Mouse (Mus musculus) embryonic facial prominence, embryonic 12.5 days (tissue): ENCODE measurements around the gene Macrod2. TPM values are rescaled to one million over a fixed set of nuclear protein-coding genes. Genes with fewer than 3 reads are reported as not detected.
A peak's percentile ranks its signal among the peaks of the same experiment; 100 is the strongest.

ENCODE experiments used
- ATAC-seq: fragments of 200-750 bp; cut with Nextera tagmentation; 2 replicates; pipeline ENCODE4 v1.8.0; 2017; ENCODE audit not compliant: insufficient number of reproducible peaks, insufficient read depth, low FRiP score, low TSS enrichment
- H3K27ac ChIP-seq: fragments of 300-500 bp; sonication (generic); 2 replicates; pipeline ENCODE4 v1.5.1; 2016; ENCODE audit warnings: mild to moderate bottlenecking
- H3K27me3 ChIP-seq: fragments of 300-500 bp; sonication (generic); 2 replicates; pipeline ENCODE4 v1.6.1; 2016; ENCODE audit warnings: mild to moderate bottlenecking, moderate library complexity
- H3K36me3 ChIP-seq: fragments of 300-500 bp; sonication (generic); 2 replicates; pipeline ENCODE4 v1.6.1; 2016; ENCODE audit warnings: mild to moderate bottlenecking
- H3K4me1 ChIP-seq: fragments of 300-500 bp; sonication (generic); 2 replicates; pipeline ENCODE4 v1.6.1; 2016
- H3K4me2 ChIP-seq: fragments of 300-500 bp; sonication (generic); replicated peaks from 2 replicates; pipeline ENCODE4 v1.6.1; 2016; ENCODE audit warnings: mild to moderate bottlenecking, moderate library complexity
- H3K4me3 ChIP-seq: fragments of 300-500 bp; sonication (generic); 2 replicates; pipeline ENCODE4 v1.5.1; 2016; ENCODE audit warnings: mild to moderate bottlenecking
- H3K9ac ChIP-seq: fragments of 300-500 bp; sonication (generic); 2 replicates; pipeline ENCODE4 v1.6.1; 2016; ENCODE audit warnings: mild to moderate bottlenecking, moderate library complexity
- H3K9me3 ChIP-seq: fragments of 300-500 bp; sonication (generic); 2 replicates; pipeline ENCODE4 v1.6.1; 2016; ENCODE audit warnings: mild to moderate bottlenecking, moderate library complexity
- WGBS: fragments of 180-500 bp; shearing (Covaris S2); methylation state at CpG from one replicate; pipeline ENCODE4 v1.1.7; 2016; 5-methylcytosine and 5-hydroxymethylcytosine counted together
- polyA plus RNA-seq: library from polyadenylated mRNA; unstranded; fragments of >200 nt; fragmentation: Nextera tagmentation; extraction: Ambion mirVana; gene quantifications from 2 replicates; pipeline ENCODE4 v1.2.1, GENCODE M21; 2016

Gene Macrod2
- polyA plus RNA-seq: 38.7 and 39.6 TPM in 2 replicates

GRCm38 (mm10) chr2:140395179-140395578, at the start of gene Macrod2:
Gene Macrod2 (plus strand): TSS chr2:140395309.
- Histone ChIP-seq H3K27me3 (no peaks in the 10 kb centered on the region), H3K4me3 (peak within 1 kb of the TSS; percentile 84), H3K4me2 (peak within 1 kb of the TSS; percentile 94), H3K9me3 (no peaks in the 10 kb centered on the region), H3K4me1 (0 out of 2 replicates have a peak, but pooled peaks cover 4% of the 10 kb centered on the region), H3K27ac (0 out of 2 replicates have a peak within 1 kb of the TSS, but pooled peaks have one; percentile 11), H3K9ac (peak within 1 kb of the TSS; percentile 72), H3K36me3 (no peaks in the 10 kb centered on the region)
- peak; percentile 98 for ATAC-seq
- under 1% methylated on average over 46 of the region's 47 CpGs for WGBS

DNA sequence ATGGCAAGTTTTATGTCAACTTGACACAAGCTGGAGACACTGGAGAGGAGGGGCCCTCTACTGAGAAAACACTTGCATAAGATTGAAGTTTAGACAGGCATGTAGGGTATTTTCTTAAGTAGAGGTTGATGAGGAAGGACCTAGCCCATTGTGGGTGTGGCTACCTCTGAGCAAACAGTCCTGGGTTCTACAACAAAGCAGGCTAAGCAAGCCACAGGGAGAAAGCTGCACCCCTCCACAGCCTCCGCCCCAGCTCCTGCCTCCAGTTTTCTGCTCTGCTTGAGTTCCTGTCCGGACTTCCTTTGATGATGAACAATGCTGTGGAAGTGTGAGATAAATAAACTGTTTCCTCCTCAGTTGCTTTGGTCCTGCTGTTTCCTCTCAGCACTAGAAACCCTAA, 35.2 kb upstream of the Macrod2 start:
- H3K27me3 ChIP-seq: no peaks in the 10 kb centered on the region
- ATAC-seq: no peak
- H3K4me3 ChIP-seq: no peak overlapping the region
- H3K27ac ChIP-seq: no peak overlapping the region
- H3K4me1 ChIP-seq: no peaks in the 10 kb centered on the region
- H3K9me3 ChIP-seq: no peaks in the 10 kb centered on the region
- H3K36me3 ChIP-seq: no peaks in the 10 kb centered on the region
- WGBS: 58% methylated on average over 2 of the region's 2 CpGs
- H3K9ac ChIP-seq: no peak overlapping the region
- H3K4me2 ChIP-seq: no peak overlapping the region

DNA sequence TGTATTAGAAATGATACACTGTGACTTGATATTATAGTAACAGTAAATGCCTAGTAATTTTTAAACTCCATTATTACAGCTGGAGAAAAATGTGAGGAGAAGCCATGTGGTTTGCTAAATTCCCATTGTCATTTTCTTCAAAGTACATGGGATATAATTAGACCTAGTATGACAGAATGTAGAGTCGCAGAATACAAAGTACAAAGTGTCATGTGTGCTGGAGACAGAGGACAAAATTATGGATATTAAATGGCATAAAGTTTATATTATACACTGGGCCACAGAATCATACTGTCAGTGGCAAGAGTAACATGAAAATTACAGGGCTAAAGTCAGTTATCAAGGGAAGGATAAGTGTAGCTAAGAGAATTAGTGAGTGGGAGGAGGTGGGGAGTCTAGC, 30.3 kb upstream of the Macrod2 start:
- WGBS: 65% methylated on average over 1 of the region's 1 CpGs
- H3K4me3 ChIP-seq: no peak overlapping the region
- no peak overlapping the region for H3K4me2 ChIP-seq
- ATAC-seq: no peak
- no peaks in the 10 kb centered on the region for H3K27me3 ChIP-seq
- no peak overlapping the region for H3K9ac ChIP-seq
- no peaks in the 10 kb centered on the region for H3K4me1 ChIP-seq
- no peaks in the 10 kb centered on the region for H3K36me3 ChIP-seq
- H3K9me3 ChIP-seq: no peaks in the 10 kb centered on the region
- H3K27ac ChIP-seq: no peak overlapping the region

- no peak within 1 kb of the TSS for H3K27ac ChIP-seq
- ATAC-seq: no peak
- H3K4me3 ChIP-seq: no peak within 1 kb of the TSS
- WGBS: 43% methylated on average over 4 of the region's 4 CpGs
- H3K36me3 ChIP-seq: no peaks in the 10 kb centered on the region
- H3K9ac ChIP-seq: no peak within 1 kb of the TSS
- H3K27me3 ChIP-seq: no peaks in the 10 kb centered on the region
- no peak within 1 kb of the TSS for H3K4me2 ChIP-seq
- no peaks in the 10 kb centered on the region for H3K4me1 ChIP-seq
- no peaks in the 10 kb centered on the region for H3K9me3 ChIP-seq
These were observed 5.6 kb upstream of the Macrod2 start, which contains the start of gene Sel1l2 for GRCm38 (mm10) chr2:140389525-140389924. Gene Sel1l2 (minus strand): TSS chr2:140389706.

GRCm38 (mm10) chr2:140395744-140396231, 679 bp downstream of the Macrod2 start:
- under 1% methylated on average over 45 of the region's 58 CpGs for WGBS
- peak; percentile 59 for ATAC-seq
- 0 out of 2 replicates have a peak overlapping the region, but pooled peaks have one; percentile 11 for H3K27ac ChIP-seq

DNA sequence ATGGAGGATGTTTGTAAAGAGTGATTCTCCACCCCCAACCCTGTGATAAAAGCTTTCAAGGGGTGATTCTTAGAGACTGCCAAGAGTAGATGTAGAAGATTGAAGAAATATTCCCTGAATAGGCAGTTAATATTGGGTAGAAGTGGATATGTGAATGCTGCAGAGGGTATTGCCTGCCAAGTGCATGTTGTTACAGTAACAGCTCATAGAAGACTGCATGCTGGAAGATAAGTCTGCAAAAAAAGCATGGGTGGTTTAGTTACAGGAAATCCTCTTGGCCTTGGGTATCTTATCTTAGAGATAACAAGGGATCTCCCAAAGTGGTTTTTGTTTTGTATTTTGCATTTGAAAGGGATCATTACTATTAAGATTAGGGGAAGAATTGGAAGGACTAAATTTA, 30.7 kb downstream of the Macrod2 start:
- no peaks in the 10 kb centered on the region for H3K9me3 ChIP-seq
- ATAC-seq: no peak
- no peak overlapping the region for H3K9ac ChIP-seq
- H3K4me3 ChIP-seq: no peak overlapping the region
- H3K27ac ChIP-seq: no peak overlapping the region
- H3K27me3 ChIP-seq: no peaks in the 10 kb centered on the region
- H3K4me2 ChIP-seq: no peak overlapping the region
- H3K4me1 ChIP-seq: no peaks in the 10 kb centered on the region
- H3K36me3 ChIP-seq: no peaks in the 10 kb centered on the region

More at GRCm38 (mm10) chr2:140395744-140396231, 679 bp downstream of the Macrod2 start:
- peak overlapping the region; percentile 72 for H3K9ac ChIP-seq
- H3K4me2 ChIP-seq: peak overlapping the region; percentile 94
- H3K36me3 ChIP-seq: no peaks in the 10 kb centered on the region
- no peaks in the 10 kb centered on the region for H3K9me3 ChIP-seq
- H3K27me3 ChIP-seq: no peaks in the 10 kb centered on the region
- H3K4me3 ChIP-seq: peak overlapping the region; percentile 84
- 0 out of 2 replicates have a peak, but pooled peaks cover 4% of the 10 kb centered on the region for H3K4me1 ChIP-seq

DNA sequence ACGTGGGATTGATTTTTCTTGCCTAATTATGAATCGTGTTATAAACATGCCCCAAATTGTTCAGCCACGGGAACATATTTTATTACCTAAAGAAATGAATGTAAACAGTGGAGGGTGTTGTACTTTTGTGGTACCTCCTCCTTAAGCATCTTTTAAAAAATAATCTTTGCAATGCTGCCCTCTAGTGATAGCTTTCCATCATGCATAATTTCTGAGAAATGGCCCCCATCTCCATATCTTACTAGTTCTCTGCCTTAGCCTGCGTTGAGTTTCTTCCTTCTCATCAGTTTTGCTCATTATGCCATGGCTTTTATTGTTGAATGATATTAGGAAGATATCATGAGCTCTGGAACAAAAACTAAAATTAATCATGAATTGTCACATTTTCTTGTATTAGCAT, 32.2 kb downstream of the Macrod2 start:
- Histone ChIP-seq H3K36me3 (no peaks in the 10 kb centered on the region), H3K9ac (no peak overlapping the region), H3K9me3 (no peaks in the 10 kb centered on the region), H3K4me3 (no peak overlapping the region), H3K27ac (no peak overlapping the region), H3K27me3 (no peaks in the 10 kb centered on the region), H3K4me2 (no peak overlapping the region), H3K4me1 (no peaks in the 10 kb centered on the region)
- ATAC-seq: no peak
- 15% methylated on average over 4 of the region's 4 CpGs for WGBS

- H3K4me2 ChIP-seq: no peak overlapping the region
- 57% methylated on average over 4 of the region's 4 CpGs for WGBS
- no peak overlapping the region for H3K27ac ChIP-seq
- no peaks in the 10 kb centered on the region for H3K4me1 ChIP-seq
- no peaks in the 10 kb centered on the region for H3K9me3 ChIP-seq
- no peak overlapping the region for H3K4me3 ChIP-seq
- no peaks in the 10 kb centered on the region for H3K27me3 ChIP-seq
- no peak overlapping the region for H3K9ac ChIP-seq
- H3K36me3 ChIP-seq: no peaks in the 10 kb centered on the region
- no peak for ATAC-seq
These were observed 44.0 kb downstream of the Macrod2 start for GRCm38 (mm10) chr2:140439081-140439480.

DNA sequence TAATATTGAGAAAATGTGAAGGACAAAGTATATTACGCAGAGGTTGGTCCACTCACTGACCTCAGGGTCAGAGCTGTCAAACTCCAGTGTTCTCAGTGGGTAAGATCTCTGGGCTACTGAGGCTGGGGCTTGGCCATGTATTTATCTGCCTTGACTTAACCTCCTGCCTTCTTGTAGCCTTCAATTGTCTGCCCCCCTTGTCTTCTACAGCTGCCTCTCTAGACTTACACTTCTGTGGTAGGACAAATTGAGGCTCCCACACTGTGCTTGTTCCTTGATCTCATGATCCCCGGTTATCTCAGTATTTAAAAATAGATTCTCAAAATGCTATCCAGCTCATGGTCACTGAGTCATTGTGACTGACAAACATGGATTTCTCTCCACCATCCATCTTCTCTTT, 53.5 kb downstream of the Macrod2 start:
- Histone ChIP-seq H3K27ac (no peak overlapping the region), H3K4me1 (no peaks in the 10 kb centered on the region), H3K4me3 (no peak overlapping the region), H3K9ac (no peak overlapping the region), H3K27me3 (no peaks in the 10 kb centered on the region), H3K36me3 (no peaks in the 10 kb centered on the region), H3K9me3 (no peaks in the 10 kb centered on the region), H3K4me2 (no peak overlapping the region)
- 77% methylated on average over 2 of the region's 2 CpGs for WGBS
- ATAC-seq: no peak

GRCm38 (mm10) chr2:140475770-140476169, 80.7 kb downstream of the Macrod2 start:
- H3K9me3 ChIP-seq: no peaks in the 10 kb centered on the region
- no peaks in the 10 kb centered on the region for H3K27me3 ChIP-seq
- no peaks in the 10 kb centered on the region for H3K4me1 ChIP-seq
- WGBS: 92% methylated on average over 2 of the region's 2 CpGs
- no peaks in the 10 kb centered on the region for H3K36me3 ChIP-seq
- H3K4me2 ChIP-seq: no peak overlapping the region
- H3K4me3 ChIP-seq: no peak overlapping the region
- no peak overlapping the region for H3K9ac ChIP-seq
- H3K27ac ChIP-seq: no peak overlapping the region
- ATAC-seq: no peak

DNA sequence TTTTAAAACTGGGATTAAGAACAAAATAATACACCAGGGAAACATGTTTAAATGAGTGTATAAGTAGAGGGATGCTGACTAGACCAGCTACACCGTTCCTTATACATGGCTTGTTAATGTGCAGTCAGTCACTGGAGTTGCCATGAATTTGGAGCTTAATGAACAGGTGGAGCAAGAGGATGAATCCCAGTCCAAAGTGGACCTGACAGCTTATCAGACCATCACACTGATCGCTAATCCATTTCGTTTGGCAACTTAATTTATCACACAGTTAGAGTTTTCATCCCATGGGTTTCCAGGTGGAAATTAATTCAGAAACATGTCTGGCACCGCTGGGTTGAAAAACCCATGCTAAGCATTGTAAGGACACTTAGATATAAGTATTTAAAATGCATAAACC, 81.8 kb downstream of the Macrod2 start:
- 85% methylated on average over 4 of the region's 4 CpGs for WGBS
- ATAC-seq: no peak
- no peak overlapping the region for H3K27ac ChIP-seq

DNA sequence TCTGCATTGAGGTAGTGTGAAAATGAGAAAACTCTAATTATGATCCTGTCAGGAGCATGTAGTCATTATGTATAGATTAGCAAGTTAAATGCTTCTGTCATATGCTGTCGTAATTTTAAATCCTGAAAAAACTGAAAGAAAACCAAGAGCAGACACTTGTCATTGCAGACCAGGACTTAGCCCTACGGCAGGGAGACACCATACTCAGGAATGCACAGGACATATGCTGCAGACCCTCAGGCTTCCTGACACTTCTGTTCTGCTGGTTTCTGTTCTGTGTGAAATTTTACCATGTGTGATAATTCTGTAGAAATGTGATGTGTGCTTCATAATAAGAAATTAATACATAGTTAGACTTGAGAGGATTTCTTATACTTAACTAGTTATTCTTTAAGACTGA, 87.5 kb downstream of the Macrod2 start:
- WGBS: 64% methylated on average over 2 of the region's 2 CpGs
- Histone ChIP-seq H3K4me3 (no peak overlapping the region), H3K27me3 (no peaks in the 10 kb centered on the region), H3K4me2 (no peak overlapping the region), H3K36me3 (no peaks in the 10 kb centered on the region), H3K9me3 (no peaks in the 10 kb centered on the region), H3K27ac (no peak overlapping the region), H3K4me1 (no peaks in the 10 kb centered on the region), H3K9ac (no peak overlapping the region)
- ATAC-seq: no peak

More for the DNA sequence above, 81.8 kb downstream of the Macrod2 start:
- no peak overlapping the region for H3K4me2 ChIP-seq
- H3K4me1 ChIP-seq: no peaks in the 10 kb centered on the region
- H3K9ac ChIP-seq: no peak overlapping the region
- no peak overlapping the region for H3K4me3 ChIP-seq
- no peaks in the 10 kb centered on the region for H3K9me3 ChIP-seq
- no peaks in the 10 kb centered on the region for H3K36me3 ChIP-seq
- no peaks in the 10 kb centered on the region for H3K27me3 ChIP-seq
